Mouse (Mus musculus) stomach, postnatal 0 days (tissue): ENCODE measurements around the gene Crybb2. TPM values are rescaled to one million over a fixed set of nuclear protein-coding genes. Genes with fewer than 3 reads are reported as not detected.

Experiments
- ATAC-seq: fragments of 200-750 bp; cut with Nextera tagmentation; 2 replicates; pipeline ENCODE4 v1.8.0; 2017; ENCODE audit not compliant: low FRiP score, low TSS enrichment
- DNase-seq: peaks from one replicate; pipeline ENCODE4 v3.0.0-alpha.2; 2016; ENCODE audit warnings: low spot score
- H3K27ac ChIP-seq: fragments of 300-500 bp; sonication (generic); replicated peaks from 2 replicates; pipeline ENCODE4 v1.5.1; 2014; ENCODE audit warnings: mild to moderate bottlenecking, control low read depth
- H3K27me3 ChIP-seq: fragments of 300-500 bp; sonication (generic); 2 replicates; pipeline ENCODE4 v1.6.1; 2014; ENCODE audit warnings: low read length; ENCODE audit not compliant: control insufficient read depth, insufficient read depth
- H3K36me3 ChIP-seq: fragments of 300-500 bp; sonication (generic); 2 replicates; pipeline ENCODE4 v1.6.1; 2014; ENCODE audit warnings: low read length, mixed read lengths; ENCODE audit not compliant: control insufficient read depth, insufficient read depth
- H3K4me1 ChIP-seq: fragments of 300-500 bp; sonication (generic); replicated peaks from 2 replicates; pipeline ENCODE4 v1.6.1; 2014; ENCODE audit warnings: antibody characterized with exemption; ENCODE audit not compliant: control insufficient read depth, insufficient read depth
- H3K4me2 ChIP-seq: fragments of 300-500 bp; sonication (generic); replicated peaks from 2 replicates; pipeline ENCODE4 v1.6.1; 2014; ENCODE audit warnings: low read depth, mild to moderate bottlenecking, control low read depth, moderate library complexity
- H3K4me3 ChIP-seq: fragments of 300-500 bp; sonication (generic); 2 replicates; pipeline ENCODE4 v1.5.1; 2014; ENCODE audit warnings: low read depth, low read length, control low read depth
- H3K9ac ChIP-seq: fragments of 300-500 bp; sonication (generic); 2 replicates; pipeline ENCODE4 v1.6.1; 2014; ENCODE audit warnings: mild to moderate bottlenecking, low read length, control low read depth, mixed read lengths
- H3K9me3 ChIP-seq: fragments of 300-500 bp; sonication (generic); 2 replicates; pipeline ENCODE4 v1.6.1; 2016; ENCODE audit warnings: low read length; ENCODE audit not compliant: control insufficient read depth
- CTCF ChIP-seq: IDR thresholded peaks from 2 replicates; pipeline ENCODE4 v1.5.1; 2016; ENCODE audit warnings: antibody characterized with exemption, low read depth, mild to moderate bottlenecking, moderate library complexity
- EP300 ChIP-seq: optimal IDR thresholded peaks from 2 replicates; pipeline ENCODE3; 2016; ENCODE audit warnings: antibody characterized with exemption
- WGBS: fragments of 180-500 bp; shearing (Covaris S2); extraction: QIAGEN DNeasy Blood & Tissue Kit; methylation state at CpG from one replicate; pipeline ENCODE4 v1.1.7; 2014; 5-methylcytosine and 5-hydroxymethylcytosine counted together
- polyA plus RNA-seq: library from polyadenylated mRNA; unstranded; fragments of >200 nt; fragmentation: Nextera tagmentation; extraction: Ambion mirVana; gene quantifications from 2 replicates; pipeline ENCODE4 v1.2.1, GENCODE M21; 2015

The Crybb2 gene
- polyA plus RNA-seq, 1 experiment from 2014 or later = not detected

DNA sequence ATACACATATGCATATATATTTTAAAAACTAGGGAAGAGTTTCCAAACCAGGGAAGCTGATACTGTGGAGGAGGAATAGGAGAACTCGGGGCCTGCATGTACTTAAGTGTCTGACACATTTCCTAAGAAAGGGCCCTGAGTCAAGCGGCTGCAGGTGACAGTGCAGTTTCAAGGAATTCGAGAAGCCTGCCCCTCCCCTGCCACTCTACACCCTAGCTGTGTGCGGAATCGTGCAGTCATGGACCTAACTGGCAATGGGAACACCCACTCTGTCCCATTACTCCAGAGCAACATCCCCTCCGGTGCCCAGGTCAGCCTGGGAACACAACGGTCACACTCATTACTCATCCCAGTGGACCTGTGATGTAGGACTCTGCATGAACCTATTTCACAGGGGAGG, 36.7 kb upstream of the Crybb2 start:
- Histone ChIP-seq H3K36me3 (no peaks in the 10 kb centered on the region), H3K4me1 (no peaks in the 10 kb centered on the region), H3K9ac (no peak overlapping the region), H3K4me2 (no peak overlapping the region), H3K27ac (no peak overlapping the region), H3K27me3 (no peaks in the 10 kb centered on the region), H3K9me3 (no peaks in the 10 kb centered on the region), H3K4me3 (no peak overlapping the region)
- ATAC-seq = no peak; the same call in 1 of the 2 replicates
- 59% methylated on average over 7 of the region's 7 CpGs for WGBS
- DNase-seq = no peak
- TF ChIP-seq EP300 (no peak), CTCF (no peak)

DNA sequence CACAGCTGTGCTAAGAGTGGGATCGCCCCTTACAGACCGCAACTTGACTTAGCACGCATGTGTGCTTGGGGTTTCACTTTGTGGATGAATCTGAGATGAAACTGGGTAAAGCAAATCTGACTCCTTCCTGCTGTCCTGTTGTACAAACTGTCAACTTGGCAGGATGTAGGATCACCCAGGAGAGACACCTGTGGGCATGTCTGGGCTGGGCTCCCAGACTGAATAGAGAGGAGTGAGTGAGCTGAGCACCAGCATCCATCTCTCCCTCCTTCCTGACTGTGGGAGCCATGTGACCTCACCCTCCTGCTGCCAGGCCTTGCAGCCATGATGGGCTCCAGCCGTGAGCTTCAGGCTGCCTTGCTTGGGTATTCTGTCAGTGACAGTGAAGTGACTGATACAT, 35.6 kb upstream of the Crybb2 start:
- H3K4me3 ChIP-seq = no peak overlapping the region
- no peaks in the 10 kb centered on the region for H3K4me1 ChIP-seq
- no peak overlapping the region for H3K9ac ChIP-seq
- DNase-seq (no peak), ATAC-seq (no peak)
- no peaks in the 10 kb centered on the region for H3K36me3 ChIP-seq
- H3K27ac ChIP-seq = peak overlapping the region; percentile 35; the same call in 1 of the 2 replicates
- 80% methylated on average over 4 of the region's 4 CpGs for WGBS
- H3K27me3 ChIP-seq = no peaks in the 10 kb centered on the region
- TF ChIP-seq EP300 (no peak), CTCF (no peak)
- no peaks in the 10 kb centered on the region for H3K9me3 ChIP-seq
- H3K4me2 ChIP-seq = 0 out of 2 replicates have a peak overlapping the region, but pooled peaks have one; percentile 3

DNA sequence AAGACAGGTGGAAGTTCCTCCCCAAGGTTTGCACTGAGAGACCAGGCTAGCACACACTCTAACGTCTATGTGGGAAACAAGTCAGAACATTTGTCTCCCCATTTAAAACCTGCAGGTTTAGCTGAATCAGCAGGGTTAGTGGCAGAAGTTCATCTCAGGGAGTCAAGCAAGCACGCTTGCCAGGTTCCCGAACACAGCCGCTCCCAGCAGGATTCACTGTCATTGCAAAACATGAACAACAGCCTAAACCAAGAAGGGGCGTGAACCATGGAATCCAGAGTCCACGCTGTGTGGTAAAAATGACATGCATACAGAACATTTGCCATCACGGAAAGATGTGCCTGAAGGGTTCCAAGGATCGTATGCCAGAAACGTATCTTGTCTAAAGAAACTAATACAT, 35.1 kb upstream of the Crybb2 start:
- DNase-seq (no peak), ATAC-seq (no peak)
- Histone ChIP-seq H3K36me3 (peaks cover under 1% of the 10 kb centered on the region; the same call in 1 of the 2 replicates), H3K9ac (no peak overlapping the region), H3K27ac (0 out of 2 replicates have a peak overlapping the region, but pooled peaks have one; percentile 35), H3K4me2 (0 out of 2 replicates have a peak overlapping the region, but pooled peaks have one; percentile 3), H3K4me3 (no peak overlapping the region), H3K4me1 (no peaks in the 10 kb centered on the region), H3K27me3 (no peaks in the 10 kb centered on the region), H3K9me3 (no peaks in the 10 kb centered on the region)
- 64% methylated on average over 9 of the region's 9 CpGs for WGBS
- TF ChIP-seq CTCF = no peak
- no peak for TF ChIP-seq EP300

DNA sequence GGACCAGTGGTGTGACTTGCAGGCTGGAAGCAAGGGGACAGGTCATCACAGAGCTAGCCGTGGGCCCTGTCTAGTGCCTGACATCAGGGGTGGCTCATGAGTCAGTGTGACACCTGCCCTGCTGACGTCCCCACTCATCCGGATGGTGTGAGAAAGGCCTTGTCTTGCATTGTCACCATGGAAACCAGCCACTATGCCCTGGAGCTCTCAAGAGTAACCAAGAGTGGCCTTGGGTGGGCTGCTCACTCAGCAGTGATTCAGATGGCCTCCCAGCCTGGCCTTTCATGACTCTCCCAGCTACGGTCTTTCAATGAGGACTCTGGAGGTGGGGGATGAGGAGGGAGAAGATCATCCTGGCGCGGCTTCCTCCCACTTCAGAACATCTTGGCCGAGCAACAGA, 32.5 kb upstream of the Crybb2 start:
- Histone ChIP-seq H3K27me3 (no peaks in the 10 kb centered on the region), H3K4me2 (no peak overlapping the region), H3K4me1 (no peaks in the 10 kb centered on the region), H3K9ac (no peak overlapping the region), H3K36me3 (peaks cover 3% of the 10 kb centered on the region; the same call in 1 of the 2 replicates), H3K4me3 (no peak overlapping the region), H3K9me3 (no peaks in the 10 kb centered on the region), H3K27ac (no peak overlapping the region)
- DNase-seq (no peak), ATAC-seq (no peak)
- WGBS = 74% methylated on average over 7 of the region's 7 CpGs
- TF ChIP-seq EP300 (no peak), CTCF (no peak)

DNA sequence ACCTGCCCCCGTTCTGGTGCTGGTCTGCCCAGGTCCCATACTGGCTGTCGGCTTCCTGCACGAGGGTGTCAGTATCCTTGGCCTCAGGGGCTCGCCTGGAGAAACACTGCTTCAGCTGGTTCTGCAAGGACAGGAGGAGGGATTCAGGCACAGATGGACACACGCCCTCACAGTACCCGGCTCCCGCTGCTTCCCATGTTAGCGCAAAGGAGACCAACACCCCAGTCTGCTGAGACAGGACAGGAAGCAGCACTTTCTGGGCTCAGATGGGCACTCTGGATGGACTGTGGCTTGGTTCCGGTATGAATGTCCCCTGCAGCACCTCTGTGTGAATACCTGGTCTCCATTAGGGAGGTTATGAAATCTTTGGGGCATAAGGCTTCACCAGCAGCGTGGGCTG, 31.5 kb upstream of the Crybb2 start:
- Histone ChIP-seq H3K27ac (no peak overlapping the region), H3K9me3 (no peaks in the 10 kb centered on the region), H3K27me3 (no peaks in the 10 kb centered on the region), H3K4me3 (no peak overlapping the region), H3K4me2 (no peak overlapping the region), H3K9ac (no peak overlapping the region), H3K36me3 (peaks cover 9% of the 10 kb centered on the region), H3K4me1 (no peaks in the 10 kb centered on the region)
- WGBS = 77% methylated on average over 10 of the region's 10 CpGs
- DNase-seq (no peak), ATAC-seq (no peak)
- TF ChIP-seq EP300 (no peak), CTCF (no peak)

DNA sequence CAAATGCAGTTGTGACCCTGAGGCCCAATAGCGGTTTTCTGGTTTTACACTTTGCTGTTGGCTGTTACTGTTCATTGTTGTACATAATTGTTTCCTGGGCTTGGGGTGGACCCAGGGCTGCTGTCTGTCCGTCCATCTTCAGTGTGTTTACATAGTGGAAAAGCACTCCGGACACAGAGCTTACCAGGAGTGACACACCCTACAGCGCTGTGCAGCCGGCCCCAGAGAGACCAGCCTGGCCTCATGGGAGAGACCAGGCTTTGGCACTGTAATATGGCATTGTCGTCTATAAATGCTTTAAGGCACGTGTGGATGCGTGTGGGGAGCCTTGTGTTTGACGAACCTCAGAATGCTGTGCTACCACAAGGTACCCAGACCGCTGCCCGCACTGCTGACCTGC, 30.5 kb upstream of the Crybb2 start:
- ATAC-seq (no peak), DNase-seq (no peak)
- WGBS = 56% methylated on average over 11 of the region's 11 CpGs
- Histone ChIP-seq H3K36me3 (peaks cover 9% of the 10 kb centered on the region), H3K4me3 (no peak overlapping the region), H3K27me3 (no peaks in the 10 kb centered on the region), H3K27ac (no peak overlapping the region), H3K4me2 (no peak overlapping the region), H3K9ac (no peak overlapping the region), H3K9me3 (no peaks in the 10 kb centered on the region), H3K4me1 (no peaks in the 10 kb centered on the region)
- no peak for TF ChIP-seq CTCF
- no peak for TF ChIP-seq EP300
